Mouse (Mus musculus): ENCODE results near the gene Dtnb.

Gene Dtnb

DNA sequence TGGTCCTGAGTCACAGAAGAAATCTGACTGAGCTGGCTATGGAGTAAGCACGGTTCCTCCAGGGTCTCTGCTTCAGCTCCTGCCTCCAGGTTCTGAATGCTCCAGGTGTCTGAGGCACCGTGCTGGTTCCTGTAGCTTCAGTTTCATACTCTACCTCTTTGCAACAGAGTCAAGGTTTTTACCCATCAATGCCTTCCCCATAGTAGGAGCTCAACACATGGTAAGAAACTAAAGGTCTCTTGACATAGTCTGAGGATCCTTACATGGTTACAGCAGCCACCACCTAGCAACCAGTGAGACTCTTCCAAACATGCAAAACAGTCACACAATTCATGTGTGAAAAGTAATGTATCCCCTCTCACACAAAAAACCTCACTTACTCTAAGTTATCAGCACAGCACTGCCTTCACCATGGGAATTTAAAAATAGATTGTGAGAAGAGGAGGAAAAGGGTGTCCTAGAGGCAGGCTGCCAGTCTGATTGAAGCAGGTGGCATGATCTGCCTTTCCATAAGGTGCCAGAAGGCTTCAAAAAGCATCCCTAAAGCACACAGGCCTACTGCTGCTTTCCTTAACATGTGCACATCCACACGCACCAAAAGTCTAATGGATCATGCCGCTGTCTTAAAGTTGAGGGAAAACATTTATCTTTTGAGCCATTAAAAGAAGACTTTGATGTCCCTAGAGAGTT is 1.3 kb upstream of the Dtnb start:
- intact Hi-C loops (cut with DNase I): no loop called here

DNA sequence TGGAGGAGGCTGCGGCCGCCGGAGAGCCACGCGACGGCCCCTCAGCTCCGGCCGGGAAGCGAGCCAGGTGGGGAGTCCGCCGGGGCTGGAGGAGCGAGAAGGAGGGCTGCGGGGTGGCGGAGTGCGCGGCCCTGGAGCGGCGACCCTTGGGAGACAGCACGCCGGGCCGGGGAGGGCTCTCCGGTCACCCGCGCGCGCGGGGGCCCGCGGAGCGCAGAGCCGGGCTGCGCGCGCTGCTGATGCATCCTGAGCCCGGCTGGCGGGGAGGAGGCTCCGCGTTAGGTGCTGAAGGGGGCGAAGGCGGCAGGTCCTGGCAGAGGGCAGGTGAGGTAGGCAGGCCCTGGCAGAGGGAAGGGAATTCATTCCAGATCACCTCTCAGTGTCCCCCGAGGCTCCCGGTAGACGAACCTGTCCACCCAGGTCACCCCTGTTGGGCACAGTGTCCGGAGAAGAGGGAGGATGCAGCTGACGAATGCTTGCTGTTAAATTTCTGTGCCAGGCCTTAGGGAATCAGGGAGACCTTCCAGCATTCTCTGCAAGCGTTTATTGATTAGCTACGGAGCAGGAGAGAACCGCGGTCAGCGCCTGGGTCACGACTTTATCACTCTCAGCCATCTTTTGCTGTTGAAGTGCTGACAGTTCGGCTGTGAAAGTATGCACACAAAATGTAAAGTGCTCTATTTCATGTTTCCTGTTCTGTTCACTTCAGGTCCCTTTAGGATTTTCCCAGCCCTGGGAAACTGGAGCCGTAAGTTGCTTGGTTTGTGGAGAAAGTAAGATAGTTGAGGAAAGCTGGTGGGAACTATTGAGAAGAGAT is 608 bp downstream of the Dtnb start:
- intact Hi-C loops (cut with DNase I): no loop called here

DNA sequence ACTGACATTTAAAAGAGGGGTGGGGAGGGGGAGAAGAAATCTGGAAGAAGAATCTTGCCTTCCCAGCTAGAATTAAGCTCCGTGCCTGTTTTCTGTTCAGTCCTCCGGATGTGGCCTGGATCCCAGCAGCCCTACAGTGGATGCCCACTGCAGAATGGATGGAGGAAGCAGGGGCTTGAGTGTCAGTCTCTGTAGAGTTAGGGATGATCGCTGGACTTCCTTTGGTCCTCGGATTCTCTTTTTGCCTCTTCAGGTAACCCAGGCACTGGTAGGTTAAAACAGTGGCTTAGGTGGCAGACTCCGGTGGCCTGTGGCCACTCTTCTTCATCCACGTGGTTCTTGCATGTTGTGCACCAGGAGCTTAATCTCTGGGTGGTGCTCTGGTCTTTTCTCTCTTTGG is 1.2 kb downstream of the Dtnb start:
- intact Hi-C loops (cut with DNase I): no loop called here

DNA sequence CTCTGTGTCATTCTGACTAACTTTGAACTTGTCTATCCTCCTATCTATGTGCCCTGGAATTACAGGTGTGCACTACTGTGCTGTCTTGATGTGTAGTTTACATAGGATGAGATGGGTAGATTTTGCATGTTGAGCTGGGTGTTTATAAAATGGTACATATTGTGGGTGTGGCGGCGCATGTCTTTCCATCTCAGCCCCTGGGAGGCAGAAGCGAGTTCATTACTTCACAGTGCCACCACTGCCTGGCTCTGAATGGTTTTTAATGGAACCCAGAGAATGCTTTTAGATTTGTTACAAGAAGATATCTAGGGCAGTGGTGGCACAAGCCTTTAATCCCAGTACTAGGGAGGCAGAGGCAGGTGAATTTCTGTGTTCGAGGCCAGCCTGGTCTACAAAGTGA is 2.5 kb downstream of the Dtnb start:
- intact Hi-C loops (cut with DNase I): no loop called here

DNA sequence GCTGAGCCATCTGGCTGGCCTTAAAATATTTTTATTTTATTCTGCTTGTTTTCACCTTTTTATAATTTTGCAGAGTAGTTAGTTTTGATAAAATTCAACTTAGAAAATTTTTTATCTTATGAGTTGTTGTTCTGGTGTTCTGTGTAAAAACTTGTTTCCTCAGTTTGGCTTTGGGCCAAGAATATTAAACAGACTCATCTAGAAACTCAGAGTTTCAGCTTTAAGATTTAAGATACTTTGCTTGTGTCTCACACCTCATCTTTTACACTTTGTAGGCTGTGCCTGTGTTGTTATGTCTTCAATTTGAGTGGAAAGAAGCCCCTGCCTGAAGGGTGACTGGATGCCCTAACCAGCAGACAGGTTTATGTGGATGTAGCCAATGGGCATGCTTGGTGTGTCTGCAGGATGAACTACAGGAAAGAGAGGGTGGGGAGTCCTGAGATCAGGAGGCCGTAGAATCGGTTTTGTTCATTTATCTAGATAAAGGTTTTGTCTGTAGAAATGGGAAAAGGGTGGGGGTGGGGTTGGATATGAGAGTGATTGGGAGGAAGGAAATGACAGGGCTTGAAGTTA is 7.9 kb downstream of the Dtnb start:
- intact Hi-C loops (cut with DNase I): no loop called here

DNA sequence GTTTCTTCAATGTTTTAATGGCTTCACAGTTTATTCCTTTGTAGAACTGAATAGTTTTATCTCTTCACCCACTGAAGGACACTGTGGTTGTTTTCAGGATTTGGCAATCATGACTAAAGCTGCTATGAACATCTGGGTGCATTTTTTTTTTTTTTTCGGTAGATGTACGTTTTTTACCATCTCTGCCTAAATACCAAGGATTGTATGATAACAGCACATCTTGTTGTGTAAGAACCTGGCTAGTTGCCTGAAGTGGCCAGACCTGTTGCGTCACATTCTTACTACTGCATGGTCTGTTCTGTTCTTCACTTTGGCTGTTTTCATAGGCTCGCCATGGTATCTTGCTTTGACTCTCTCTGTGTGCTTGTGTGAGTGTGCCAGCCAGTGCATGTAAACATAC is 10.4 kb downstream of the Dtnb start:
- intact Hi-C loops (cut with DNase I): no loop called here

DNA sequence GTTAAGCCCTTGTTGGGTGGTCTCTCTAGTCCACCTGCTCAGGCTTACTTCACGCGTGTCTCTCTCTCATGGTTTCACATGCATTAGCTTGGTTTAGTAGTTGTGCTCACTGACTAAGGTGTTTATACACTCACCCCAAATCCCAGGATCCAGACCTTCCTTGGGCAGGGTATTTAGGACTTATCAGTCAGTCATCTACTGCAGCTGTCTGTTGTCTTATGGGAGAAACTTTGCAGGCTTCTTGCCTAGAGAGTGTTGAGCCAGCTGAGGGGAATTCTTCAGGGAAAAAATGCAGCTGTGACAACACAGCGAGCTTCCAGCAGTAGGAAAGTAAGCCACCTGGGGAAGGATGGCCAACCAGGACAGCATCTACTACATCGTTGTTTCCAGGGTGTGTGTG is 13.3 kb downstream of the Dtnb start:
- intact Hi-C loops (cut with DNase I): no loop called here

DNA sequence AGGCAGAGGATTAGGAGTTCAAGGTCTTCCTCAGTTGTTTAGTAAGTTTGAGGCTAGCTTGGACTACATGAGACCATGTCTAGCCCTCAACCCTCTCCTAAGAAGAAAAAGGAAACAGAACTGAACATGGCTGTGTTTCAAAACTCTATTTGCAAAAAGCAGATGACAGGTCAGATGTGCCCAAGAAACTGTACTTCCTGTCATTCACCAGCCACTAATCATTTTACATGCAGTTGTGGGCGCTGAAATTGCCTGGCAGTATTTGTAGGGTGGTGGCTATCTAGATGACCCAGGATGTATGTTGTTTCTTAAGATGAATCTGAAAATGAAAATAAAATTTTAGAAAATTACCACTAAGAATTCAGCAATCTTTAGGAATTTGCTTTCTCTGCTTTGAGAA is 14.8 kb downstream of the Dtnb start:
- intact Hi-C loops (cut with DNase I): no loop called here

DNA sequence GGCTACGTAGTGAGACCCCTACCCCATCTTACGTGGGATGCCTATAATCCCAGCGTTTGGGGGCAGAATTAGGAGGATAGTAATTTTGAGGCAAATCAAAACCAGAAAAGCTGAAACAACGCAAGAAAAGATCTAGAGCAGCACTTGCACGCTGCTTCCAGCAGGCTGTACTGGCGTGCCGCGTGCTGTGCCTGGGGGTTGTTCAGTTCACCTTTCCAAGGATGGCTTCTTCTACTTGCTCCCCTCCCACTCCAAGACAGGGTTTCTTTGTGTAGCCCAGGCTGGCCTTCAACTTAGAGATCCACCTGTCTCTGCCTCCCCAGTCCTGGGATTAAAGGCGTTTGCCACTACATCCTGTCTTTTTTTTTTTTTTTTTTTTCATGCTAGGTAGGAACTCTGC is 17.9 kb downstream of the Dtnb start:
- intact Hi-C loops (cut with DNase I): no loop called here

DNA sequence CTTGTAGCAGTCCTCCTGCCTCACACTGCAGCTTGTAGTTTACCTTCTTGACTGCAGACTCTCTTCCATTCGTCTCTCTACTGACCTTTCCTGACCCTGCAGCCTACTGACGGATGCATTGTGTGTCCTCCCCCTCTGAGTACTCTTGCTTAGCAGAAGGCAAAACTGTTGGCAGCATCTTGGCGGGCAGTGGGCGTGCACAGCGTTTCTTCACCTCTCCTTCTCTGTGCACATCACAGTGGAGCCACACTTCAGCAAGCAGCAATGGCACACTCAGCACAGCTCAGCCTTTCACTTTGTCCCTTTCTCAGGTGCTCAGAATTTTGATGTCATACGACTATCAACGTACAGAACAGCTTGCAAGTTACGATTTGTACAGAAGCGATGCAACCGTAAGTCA is 19.4 kb downstream of the Dtnb start:
- intact Hi-C loops (cut with DNase I): no loop called here

DNA sequence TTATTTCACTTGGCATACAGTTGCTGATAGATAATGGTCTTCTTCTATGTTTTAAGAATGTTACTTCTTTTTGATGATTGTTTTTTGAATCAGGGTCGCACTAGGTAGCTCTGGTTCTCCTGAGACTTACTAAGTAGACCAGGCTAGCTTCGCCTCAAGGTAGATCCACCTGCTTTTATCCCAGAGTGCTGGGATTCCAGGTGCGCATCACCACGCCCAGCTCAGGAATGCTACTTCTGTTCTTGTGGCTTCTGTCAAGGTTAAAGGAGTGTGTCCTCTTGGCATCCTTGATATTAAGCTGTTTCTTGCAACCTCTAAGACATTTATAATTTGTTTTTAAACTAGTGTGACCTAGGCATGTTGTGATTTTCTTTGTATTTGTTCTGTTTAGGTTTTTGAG is 30.6 kb downstream of the Dtnb start:
- intact Hi-C loops (cut with DNase I): no loop called here

DNA sequence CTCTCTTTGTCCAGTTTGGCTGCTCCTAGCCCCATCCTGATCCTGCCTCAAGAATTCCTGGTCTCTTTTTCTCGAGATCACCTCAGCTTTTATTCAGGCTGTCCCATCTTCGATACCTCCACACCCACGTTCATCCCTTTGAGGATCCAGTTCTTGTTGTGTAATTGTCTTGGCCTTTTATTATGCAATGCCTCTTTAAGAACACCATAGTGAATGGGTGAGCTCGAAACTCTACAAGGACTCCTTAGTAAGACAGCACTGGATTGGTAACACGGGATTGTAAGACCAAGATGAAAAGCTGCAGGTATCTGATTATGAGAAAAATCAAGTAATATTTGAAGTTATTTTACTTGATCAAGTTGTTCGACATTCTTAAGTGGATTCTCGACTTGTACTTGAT is 34.0 kb downstream of the Dtnb start:
- intact Hi-C loops (cut with DNase I): no loop called here

DNA sequence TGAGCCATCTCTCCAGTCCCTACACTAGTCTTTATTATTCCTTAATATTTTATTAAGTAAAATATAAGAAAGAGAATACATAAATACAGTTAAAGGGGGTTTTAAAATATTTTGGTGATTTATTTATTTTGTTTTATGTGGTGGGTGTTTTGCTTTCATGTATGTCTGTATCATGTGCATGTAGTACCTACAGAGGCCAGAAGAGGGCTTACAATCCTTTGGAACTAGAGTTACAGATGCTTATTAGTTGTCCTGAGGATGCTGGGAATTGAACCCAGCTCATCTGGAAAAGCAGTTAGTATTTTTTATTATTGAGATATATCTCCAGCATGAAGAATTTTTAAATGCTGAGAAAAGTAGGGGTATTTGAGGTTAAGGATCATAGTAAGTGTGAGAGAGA is 37.6 kb downstream of the Dtnb start:
- intact Hi-C loops (cut with DNase I): no loop called here

DNA sequence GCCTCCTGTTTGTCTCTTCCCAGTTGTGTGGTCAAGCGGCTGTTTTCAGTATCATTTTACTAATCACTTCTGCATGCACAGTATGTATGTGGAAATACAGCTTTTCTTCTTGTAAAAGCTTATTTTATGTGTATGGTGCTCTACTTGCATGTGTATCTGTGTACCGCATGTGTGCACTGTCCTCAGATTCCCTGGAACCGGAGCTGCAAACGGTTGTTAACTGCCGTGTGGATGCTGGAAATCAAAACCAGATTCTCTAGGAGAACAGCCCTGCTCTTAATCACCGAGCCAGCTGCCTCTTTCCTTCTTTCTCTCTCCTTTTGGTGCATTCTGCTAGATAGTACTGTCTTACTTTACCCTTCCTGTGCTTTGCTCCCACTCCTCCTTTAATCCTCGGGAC is 39.7 kb downstream of the Dtnb start:
- intact Hi-C loops (cut with DNase I): no loop called here

DNA sequence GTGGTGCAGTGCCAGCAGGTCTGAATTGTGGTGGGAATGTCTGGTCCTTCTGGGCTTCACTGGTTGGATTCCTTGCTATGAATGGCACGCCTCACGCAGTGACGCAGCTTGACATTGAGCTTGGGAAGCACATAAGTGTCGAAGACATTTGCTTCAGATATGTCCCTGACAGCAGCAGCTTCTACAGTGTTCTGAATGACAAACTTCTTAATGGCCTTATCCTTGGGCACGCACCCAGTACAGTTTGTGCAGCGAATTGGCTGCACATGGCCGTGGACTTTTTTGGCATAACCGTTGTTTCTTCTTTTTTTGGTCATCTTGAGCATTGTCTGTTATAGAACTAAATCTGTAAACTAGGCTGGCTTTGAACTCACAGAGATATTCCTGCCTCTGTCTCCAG is 42.9 kb downstream of the Dtnb start:
- intact Hi-C loops (cut with DNase I): no loop called here

DNA sequence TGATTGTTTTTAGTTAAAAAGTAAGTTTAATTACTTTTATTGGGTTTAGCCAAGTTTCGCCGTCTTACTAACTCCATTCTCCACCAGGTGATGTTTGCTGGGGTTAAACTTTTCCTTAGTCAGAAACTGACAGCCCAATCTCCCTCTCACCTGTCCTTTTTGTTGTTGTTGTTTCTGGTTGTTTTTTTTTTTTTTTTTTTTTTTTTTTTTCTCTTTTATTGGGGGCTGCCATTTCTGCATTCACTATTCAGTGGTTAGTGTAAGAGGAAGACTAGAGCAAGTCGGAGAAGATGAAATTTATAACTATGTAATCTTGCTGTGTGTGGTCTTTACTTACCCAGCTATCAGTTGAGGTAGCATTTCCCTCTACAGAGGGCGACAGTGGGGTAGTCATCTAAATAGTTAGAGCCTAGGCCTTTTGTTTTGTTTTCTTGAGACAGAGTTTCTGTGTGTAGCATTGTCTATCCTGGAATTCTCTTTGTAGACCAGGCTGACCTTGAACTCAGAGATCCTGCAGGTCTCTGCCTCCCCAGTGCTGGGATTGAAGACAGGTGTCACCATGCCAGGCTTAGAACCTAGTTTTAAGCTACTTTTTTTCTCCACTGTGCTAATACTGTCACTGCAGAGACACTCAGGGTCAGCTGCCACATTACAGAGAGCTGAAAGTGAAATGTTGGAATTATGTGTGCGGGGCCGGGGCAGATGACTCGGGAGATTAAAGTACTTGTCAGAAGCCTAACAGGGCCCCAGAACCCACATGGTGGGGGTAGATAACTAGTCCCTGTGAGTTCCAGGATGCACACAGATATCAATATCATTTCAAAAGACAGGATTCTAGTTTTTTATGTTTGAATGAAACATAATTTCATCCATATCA is 46.2 kb downstream of the Dtnb start:
- intact Hi-C loops (cut with DNase I): no loop called here

DNA sequence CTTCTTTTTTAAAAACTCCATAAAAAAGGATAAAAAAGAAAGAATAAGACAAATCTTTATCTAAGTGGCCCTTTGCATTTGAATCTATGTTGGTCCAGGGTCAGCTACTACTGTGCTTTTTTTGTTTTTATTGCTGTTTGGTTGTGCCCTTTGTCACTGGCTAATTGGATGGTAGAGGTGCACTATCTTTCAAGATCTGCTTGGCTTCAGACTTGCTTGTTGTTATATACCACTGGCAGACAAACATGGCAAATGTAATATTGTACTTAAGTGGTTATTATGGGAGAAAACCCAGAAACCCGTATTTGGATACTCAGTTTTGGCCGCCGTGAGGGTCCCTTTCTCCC is 46.8 kb downstream of the Dtnb start:
- intact Hi-C loops (cut with DNase I): no loop called here

DNA sequence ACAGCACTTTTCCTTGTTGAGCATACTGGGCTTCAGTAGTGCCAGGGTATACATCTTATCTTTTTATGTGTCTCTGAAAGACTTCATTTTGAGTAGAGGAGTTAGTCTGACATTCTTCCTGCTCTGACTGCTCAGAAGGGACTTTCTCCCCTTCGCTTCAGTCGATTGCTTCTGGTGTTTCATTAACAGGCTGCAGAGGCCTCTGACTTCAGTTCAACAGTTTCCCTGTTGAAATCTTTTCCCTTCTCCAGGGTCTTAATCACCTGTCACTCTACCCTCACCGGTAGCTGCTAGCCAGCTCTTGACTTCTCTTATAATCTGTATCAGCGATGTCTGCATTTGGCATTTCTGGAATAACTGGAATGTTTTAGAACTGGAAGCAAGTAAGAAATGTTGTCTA is 54.7 kb downstream of the Dtnb start:
- intact Hi-C loops (cut with DNase I): no loop called here

DNA sequence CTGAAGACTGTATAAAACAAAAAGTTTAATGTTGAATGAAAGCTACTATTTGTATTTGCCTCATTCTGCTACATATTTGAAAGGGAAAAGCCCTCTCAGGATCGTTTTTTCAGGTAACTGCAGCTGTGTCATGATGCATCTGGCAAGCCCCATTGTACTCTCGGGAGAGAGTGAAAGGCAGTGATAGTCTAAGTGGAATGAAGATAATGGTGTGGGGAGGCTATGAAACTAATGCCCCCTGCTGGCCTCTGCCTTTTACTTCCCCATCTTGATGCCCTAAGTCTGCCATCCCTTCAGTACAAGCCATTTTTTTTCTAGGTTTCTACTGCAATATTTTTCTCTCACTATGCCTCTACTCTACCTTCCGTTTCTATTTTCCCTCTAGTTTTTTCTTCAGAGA is 69.8 kb downstream of the Dtnb start:
- intact Hi-C loops (cut with DNase I): loop anchor here (10.0 kb wide), 1 partner anchor 177 kb away; no protein-coding TSS in a partner anchor

DNA sequence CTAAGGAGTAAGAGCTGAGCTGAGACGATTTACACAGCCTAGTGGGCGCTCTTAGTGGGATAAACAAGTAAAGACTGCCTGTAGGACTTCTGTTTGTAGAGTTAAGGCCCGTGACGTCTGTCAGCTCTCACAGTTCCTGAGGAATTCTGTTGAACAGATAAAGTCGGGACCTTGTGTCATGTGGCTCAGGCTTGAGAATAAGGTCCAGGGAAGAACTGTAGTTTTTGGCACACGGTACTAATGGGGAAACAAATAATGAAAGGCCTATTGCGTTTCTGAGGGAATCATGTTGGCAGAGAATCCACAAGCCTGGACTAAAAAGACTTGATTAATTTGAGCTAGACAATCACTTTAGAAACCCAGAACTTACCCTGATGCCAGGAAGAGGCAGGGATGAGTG is 84.6 kb downstream of the Dtnb start:
- intact Hi-C loops (cut with DNase I): no loop called here

DNA sequence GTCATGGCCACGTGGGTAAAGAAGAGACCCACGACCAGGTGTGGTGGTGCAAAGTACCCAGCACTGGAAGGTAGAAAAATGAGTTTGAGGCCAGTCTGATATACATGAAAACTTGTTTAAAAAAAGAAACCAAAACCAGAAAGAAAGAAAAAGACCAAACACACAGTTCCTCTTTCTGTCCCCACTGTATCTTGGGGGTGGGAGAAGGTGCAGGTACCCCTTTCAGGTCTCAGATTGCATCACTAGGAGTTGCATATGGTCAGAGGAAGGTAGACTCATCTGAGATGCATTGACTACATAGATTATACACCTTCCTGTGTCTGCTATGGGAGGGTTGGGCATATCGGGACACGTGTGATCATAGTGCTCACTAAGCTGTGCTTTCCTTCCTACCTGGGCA is 85.1 kb downstream of the Dtnb start:
- intact Hi-C loops (cut with DNase I): no loop called here

DNA sequence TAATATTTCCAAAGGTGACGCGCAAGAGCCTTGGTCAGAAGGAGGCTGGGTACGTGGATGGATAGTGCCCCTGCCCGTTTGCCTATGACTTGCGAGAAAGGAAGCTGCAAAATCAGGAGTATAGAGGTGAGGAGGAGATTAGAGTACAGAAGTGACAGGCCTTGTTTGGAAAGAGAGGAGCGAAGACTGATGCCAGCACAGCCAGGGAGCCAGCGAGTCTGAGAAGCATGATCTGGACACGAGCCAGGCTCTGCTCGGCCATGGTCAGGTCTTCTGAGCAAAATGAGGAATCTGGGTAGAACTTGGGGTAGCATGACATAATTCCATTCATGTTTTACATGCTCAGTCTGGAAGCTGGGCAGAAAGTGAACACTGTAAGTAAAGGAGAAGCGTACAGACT is 85.6 kb downstream of the Dtnb start:
- intact Hi-C loops (cut with DNase I): no loop called here
